Mouse (Mus musculus): ENCODE data around the gene Vmn1r191. TPM values are rescaled to one million over a fixed set of nuclear protein-coding genes. Genes with fewer than 3 reads are reported as not detected.

The Vmn1r191 gene
- polyA plus RNA-seq, 1 experiment, result not detected

Other genes with a start within 250 kb of the Vmn1r191 start
- gene Zfp184, start 238.9 kb downstream of the Vmn1r191 start, polyA plus RNA-seq (2012; rRNA removed), result 1.1 and 1.6 TPM in 2 replicates
- gene Pom121l2, start 202.8 kb downstream of the Vmn1r191 start, polyA plus RNA-seq (2012; rRNA removed), result 0.08 and 0.23 TPM in 2 replicates
- 640 and 1,004 TPM in 2 replicates for gene Prss16, start 174.2 kb downstream of the Vmn1r191 start, polyA plus RNA-seq (2012; rRNA removed)
- 248 and 460 TPM in 2 replicates for gene Hist1h2ah, start 148.4 kb downstream of the Vmn1r191 start, polyA plus RNA-seq (2012; rRNA removed)
- gene Hist1h2bk, start 148.1 kb downstream of the Vmn1r191 start, polyA plus RNA-seq (2012; rRNA removed), result 322 and 402 TPM in 2 replicates
- gene Hist1h4i, start 142.6 kb downstream of the Vmn1r191 start, polyA plus RNA-seq (2012; rRNA removed), result 33.1 and 38.5 TPM in 2 replicates
- gene Hist1h2ag, start 141.0 kb downstream of the Vmn1r191 start, polyA plus RNA-seq (2012; rRNA removed), result 149 and 177 TPM in 2 replicates
- gene Hist1h2bj, start 140.8 kb downstream of the Vmn1r191 start, polyA plus RNA-seq (2012; rRNA removed), result 177 and 218 TPM in 2 replicates
- not detected in 2 replicates for gene Vmn1r188, start 99.5 kb downstream of the Vmn1r191 start, polyA plus RNA-seq (2012; rRNA removed)
- not detected in 2 replicates for gene Vmn1r189, start 78.1 kb downstream of the Vmn1r191 start, polyA plus RNA-seq (2012; rRNA removed)
- gene Vmn1r192, start 7.2 kb upstream of the Vmn1r191 start, polyA plus RNA-seq (2012; rRNA removed), result not detected in 2 replicates
- not detected in 2 replicates for gene Vmn1r193, start 39.2 kb upstream of the Vmn1r191 start, polyA plus RNA-seq (2012; rRNA removed)
- gene Vmn1r194, start 60.2 kb upstream of the Vmn1r191 start, polyA plus RNA-seq (2012; rRNA removed), result not detected in 2 replicates
- gene Vmn1r195, start 86.6 kb upstream of the Vmn1r191 start, polyA plus RNA-seq (2012; rRNA removed), result not detected in 2 replicates
- gene Vmn1r196, start 106.0 kb upstream of the Vmn1r191 start, polyA plus RNA-seq (2012; rRNA removed), result not detected in 2 replicates
- gene Vmn1r197, start 140.6 kb upstream of the Vmn1r191 start, polyA plus RNA-seq (2012; rRNA removed), result not detected in 2 replicates
- not detected in 2 replicates for gene Vmn1r198, start 166.4 kb upstream of the Vmn1r191 start, polyA plus RNA-seq (2012; rRNA removed)
- gene Vmn1r199, start 195.8 kb upstream of the Vmn1r191 start, polyA plus RNA-seq (2012; rRNA removed), result not detected in 2 replicates
- gene Vmn1r200, start 206.4 kb upstream of the Vmn1r191 start, polyA plus RNA-seq (2012; rRNA removed), result not detected in 2 replicates

Measured in thymus, adult 2 months (tissue).